Mouse (Mus musculus) neural tube, embryonic 11.5 days (tissue): Measurements from ENCODE around the gene Psmd6. TPM values are rescaled to one million over a fixed set of nuclear protein-coding genes. Genes with fewer than 3 reads are reported as not detected.

ENCODE experiments used
- ATAC-seq: fragments of 200-750 bp; cut with Nextera tagmentation; 2 replicates; pipeline ENCODE4 v1.8.0; 2017; ENCODE audit warnings: moderate number of reproducible peaks, mild to moderate bottlenecking, moderate TSS enrichment, moderate library complexity; ENCODE audit not compliant: insufficient read depth, low FRiP score, low TSS enrichment
- DNase-seq: peaks from one replicate; pipeline ENCODE4 v3.0.0-alpha.2; 2015; ENCODE audit warnings: low spot score
- H3K27ac ChIP-seq: fragments of 300-500 bp; sonication (generic); 2 replicates; pipeline ENCODE4 v1.5.1; 2014; ENCODE audit warnings: low read depth, mild to moderate bottlenecking, low read length
- H3K27me3 ChIP-seq: fragments of 300-500 bp; sonication (generic); 2 replicates; pipeline ENCODE4 v1.6.1; 2014; ENCODE audit warnings: mild to moderate bottlenecking, low read length, mixed read lengths; ENCODE audit not compliant: control insufficient read depth, insufficient read depth
- H3K36me3 ChIP-seq: fragments of 300-500 bp; sonication (generic); 2 replicates; pipeline ENCODE4 v1.6.1; 2014; ENCODE audit warnings: mild to moderate bottlenecking, low read length, moderate library complexity, mixed read lengths; ENCODE audit not compliant: control insufficient read depth, insufficient read depth
- H3K4me1 ChIP-seq: fragments of 300-500 bp; sonication (generic); 2 replicates; pipeline ENCODE4 v1.6.1; 2014; ENCODE audit warnings: low read length, mixed read lengths; ENCODE audit not compliant: control insufficient read depth, insufficient read depth
- H3K4me2 ChIP-seq: fragments of 300-500 bp; sonication (generic); 2 replicates; pipeline ENCODE4 v1.6.1; 2014; ENCODE audit warnings: low read depth, mild to moderate bottlenecking, moderate library complexity
- H3K4me3 ChIP-seq: fragments of 300-500 bp; sonication (generic); 2 replicates; pipeline ENCODE4 v1.5.1; 2014; ENCODE audit warnings: low read depth, low read length
- H3K9ac ChIP-seq: fragments of 300-500 bp; sonication (generic); 2 replicates; pipeline ENCODE4 v1.6.1; 2014; ENCODE audit warnings: mild to moderate bottlenecking, low read length
- H3K9me3 ChIP-seq: fragments of 300-500 bp; sonication (generic); 2 replicates; pipeline ENCODE4 v1.6.1; 2016; ENCODE audit warnings: low read length; ENCODE audit not compliant: control insufficient read depth
- WGBS: fragments of 180-500 bp; shearing (Covaris S2); extraction: QIAGEN DNeasy Blood & Tissue Kit; methylation state at CpG from one replicate; pipeline ENCODE4 v1.1.7; 2014; 5-methylcytosine and 5-hydroxymethylcytosine counted together
- polyA plus RNA-seq: library from polyadenylated mRNA; unstranded; fragments of >200 nt; fragmentation: Nextera tagmentation; extraction: Ambion mirVana; gene quantifications from 2 replicates; pipeline ENCODE4 v1.2.1, GENCODE M21; 2014

Psmd6 gene
- 309 and 319 TPM in 2 replicates for polyA plus RNA-seq

DNA sequence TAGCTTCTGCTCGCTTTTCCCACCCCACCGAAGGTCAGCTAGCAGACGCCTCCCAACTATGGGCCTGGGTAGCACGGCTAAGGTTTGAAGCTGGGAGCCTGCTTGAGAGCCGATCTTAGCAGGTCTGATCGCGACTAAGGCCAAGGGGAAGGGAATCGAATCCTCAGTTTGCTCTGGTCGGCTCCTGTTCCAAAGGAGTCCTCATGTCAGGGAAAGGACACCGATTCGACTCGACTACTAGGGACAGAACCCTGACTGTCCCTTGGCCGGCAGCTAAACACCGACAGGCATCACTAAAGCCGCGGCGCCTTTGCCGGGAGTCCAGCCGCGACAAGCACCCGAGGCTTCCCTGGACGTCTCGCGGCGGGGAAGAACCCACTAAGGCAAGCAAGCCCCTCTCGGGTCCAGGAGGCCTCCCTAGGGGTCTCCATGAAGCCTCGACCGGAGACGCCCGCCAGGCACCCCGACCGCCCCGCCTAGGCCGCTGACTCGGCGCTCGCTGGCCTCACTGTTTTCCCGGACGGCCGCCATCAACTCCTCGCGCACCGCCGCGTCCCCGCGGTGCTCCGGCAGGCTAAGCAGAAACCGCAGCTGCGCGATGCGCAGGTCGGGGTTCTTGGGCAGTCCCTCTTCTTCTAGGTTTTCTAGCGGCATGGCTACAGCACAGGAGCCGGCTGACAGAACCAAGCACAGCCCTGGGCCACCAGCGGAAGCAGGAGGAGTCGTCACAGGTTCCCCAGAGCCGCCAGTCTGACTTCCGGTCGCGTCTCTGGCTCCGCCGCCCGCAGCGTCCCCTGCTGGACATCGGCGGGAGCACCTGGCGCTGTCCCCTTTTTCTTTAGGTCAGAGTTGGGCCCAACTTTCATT is at the start of gene Psmd6:
Gene Psmd6, minus strand, starts transcription at position 755 of the 867 bp plus-strand sequence.
- H3K27ac ChIP-seq, result no peak within 1 kb of the TSS; the same call in 1 of the 2 replicates
- H3K9me3 ChIP-seq, result no peaks in the 10 kb centered on the region
- H3K36me3 ChIP-seq, result 0 out of 2 replicates have a peak, but pooled peaks cover 2% of the 10 kb centered on the region
- H3K4me1 ChIP-seq, result peaks cover 5% of the 10 kb centered on the region; the same call in 1 of the 2 replicates
- DNase-seq, result peak; percentile 90
- peak within 1 kb of the TSS; percentile 91 for H3K9ac ChIP-seq
- no peaks in the 10 kb centered on the region for H3K27me3 ChIP-seq
- WGBS, result 1% methylated on average over 68 of the region's 68 CpGs
- ATAC-seq, result peak; percentile 97
- H3K4me2 ChIP-seq, result peak within 1 kb of the TSS; percentile 66
- peak within 1 kb of the TSS; percentile 88 for H3K4me3 ChIP-seq

DNA sequence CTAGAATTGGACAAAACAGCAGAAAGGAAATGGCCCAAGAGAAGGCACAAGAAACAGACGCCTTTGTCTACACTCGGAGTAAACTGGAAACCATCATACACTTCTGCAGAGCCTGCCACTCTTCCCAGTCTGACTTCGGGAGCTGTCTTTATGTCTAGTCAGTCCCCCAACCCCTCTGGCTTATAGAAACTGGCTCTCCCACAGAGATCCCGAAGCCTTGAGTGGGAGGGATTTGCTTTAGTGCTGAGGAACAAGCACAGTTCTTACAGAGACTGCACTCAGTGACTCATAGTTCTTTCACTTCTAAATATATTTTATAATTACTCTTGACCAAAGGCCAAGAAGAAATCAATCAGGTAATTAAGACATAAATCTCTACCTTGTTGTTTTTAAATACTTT is 10.1 kb downstream of the Psmd6 start:
- 86% methylated on average over 4 of the region's 4 CpGs for WGBS
- Histone ChIP-seq H3K9ac (no peak overlapping the region), H3K27me3 (no peaks in the 10 kb centered on the region), H3K27ac (no peak overlapping the region), H3K36me3 (0 out of 2 replicates have a peak, but pooled peaks cover 6% of the 10 kb centered on the region), H3K4me3 (no peak overlapping the region), H3K9me3 (no peaks in the 10 kb centered on the region), H3K4me2 (no peak overlapping the region), H3K4me1 (no peaks in the 10 kb centered on the region)
- DNase-seq, result no peak
- ATAC-seq, result no peak

DNA sequence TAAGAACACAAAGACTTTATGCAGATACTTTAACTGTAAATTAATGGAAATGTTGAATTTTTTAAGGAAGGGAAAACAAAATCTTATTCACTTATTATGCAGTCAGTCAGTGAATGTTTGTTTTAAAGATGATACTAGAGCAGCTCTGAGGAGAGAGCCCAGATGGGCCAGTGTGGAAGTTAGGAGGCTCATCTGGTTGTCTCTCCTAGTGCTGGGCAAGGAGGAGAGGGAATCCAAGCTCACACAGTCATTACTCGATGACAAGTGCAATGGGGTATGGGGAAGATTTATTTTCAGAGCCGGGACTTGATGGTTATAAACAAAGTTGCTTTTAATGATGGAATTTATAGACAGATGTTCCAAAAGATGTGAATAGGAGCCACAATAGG is 15.9 kb downstream of the Psmd6 start:
- no peak overlapping the region for H3K4me3 ChIP-seq
- H3K27me3 ChIP-seq, result no peaks in the 10 kb centered on the region
- H3K4me1 ChIP-seq, result no peaks in the 10 kb centered on the region
- no peak overlapping the region for H3K27ac ChIP-seq
- H3K4me2 ChIP-seq, result no peak overlapping the region
- H3K9me3 ChIP-seq, result no peaks in the 10 kb centered on the region
- no peak for ATAC-seq
- no peak overlapping the region for H3K9ac ChIP-seq
- H3K36me3 ChIP-seq, result no peaks in the 10 kb centered on the region; the same call in 1 of the 2 replicates
- 59% methylated on average over 2 of the region's 2 CpGs for WGBS
- no peak for DNase-seq

DNA sequence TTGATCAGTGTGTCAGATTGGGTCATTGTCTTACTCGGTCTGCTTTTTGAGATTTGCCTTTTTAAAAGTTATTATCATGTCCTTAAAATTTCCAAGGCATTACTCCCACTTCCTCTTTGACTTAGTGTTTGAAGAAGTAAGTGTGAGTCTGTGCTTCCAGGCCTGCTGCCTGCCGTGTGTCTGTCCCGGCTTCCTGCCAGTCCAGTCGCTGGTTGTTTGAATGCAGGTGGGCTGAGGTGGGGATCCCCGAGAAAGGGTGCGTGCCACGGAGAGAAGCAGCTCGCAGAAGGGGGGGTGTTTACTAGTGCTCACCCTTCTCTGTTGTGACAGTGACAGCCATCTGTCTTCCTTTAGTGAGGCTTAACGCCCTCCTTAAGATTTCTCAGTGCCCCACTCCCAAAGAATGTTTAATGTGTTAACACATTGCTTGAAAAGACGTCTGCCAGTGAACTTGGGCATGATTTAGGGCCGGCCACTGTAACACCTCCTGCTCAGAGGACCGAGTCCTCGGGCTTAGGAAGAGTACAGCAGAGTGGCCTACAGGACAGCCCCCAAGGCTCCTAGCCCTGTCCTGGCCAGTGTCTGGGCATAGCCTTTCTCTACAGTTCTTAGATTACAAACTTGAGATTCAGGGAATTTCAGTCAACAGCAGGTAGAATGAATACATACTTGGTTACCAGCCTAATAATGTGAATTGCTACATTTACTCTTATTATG is 16.4 kb downstream of the Psmd6 start:
- Histone ChIP-seq H3K4me3 (no peak overlapping the region), H3K36me3 (no peaks in the 10 kb centered on the region; the same call in 1 of the 2 replicates), H3K27ac (no peak overlapping the region), H3K27me3 (no peaks in the 10 kb centered on the region), H3K4me2 (no peak overlapping the region), H3K9ac (no peak overlapping the region), H3K9me3 (no peaks in the 10 kb centered on the region), H3K4me1 (no peaks in the 10 kb centered on the region)
- DNase-seq (no peak), ATAC-seq (no peak)
- 63% methylated on average over 13 of the region's 13 CpGs for WGBS

DNA sequence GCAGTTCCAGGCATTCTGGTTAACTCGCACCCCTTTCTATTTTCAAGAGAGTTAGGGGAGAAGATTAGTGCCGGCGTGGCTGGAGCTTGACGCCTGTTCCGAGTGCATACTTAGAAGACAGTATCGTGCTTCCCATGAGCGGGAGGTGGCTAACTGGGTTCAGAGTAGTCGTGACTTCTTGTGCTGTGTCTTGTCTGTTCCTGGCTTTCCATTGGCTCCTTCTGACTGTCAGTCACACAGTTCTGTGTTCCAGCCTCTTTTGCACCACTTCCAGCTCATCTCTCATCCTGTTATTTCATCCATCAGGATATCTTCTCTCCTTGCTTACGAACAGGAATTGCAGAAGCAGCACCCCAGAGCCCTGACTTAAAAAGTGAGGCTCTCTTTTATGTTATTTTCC is 19.5 kb downstream of the Psmd6 start:
- H3K9ac ChIP-seq, result no peak overlapping the region
- no peak for DNase-seq
- 89% methylated on average over 9 of the region's 9 CpGs for WGBS
- no peak overlapping the region for H3K4me2 ChIP-seq
- H3K4me1 ChIP-seq, result no peaks in the 10 kb centered on the region
- ATAC-seq, result no peak
- H3K27ac ChIP-seq, result no peak overlapping the region
- H3K9me3 ChIP-seq, result no peaks in the 10 kb centered on the region
- H3K4me3 ChIP-seq, result no peak overlapping the region
- H3K27me3 ChIP-seq, result no peaks in the 10 kb centered on the region
- no peaks in the 10 kb centered on the region; the same call in 1 of the 2 replicates for H3K36me3 ChIP-seq

DNA sequence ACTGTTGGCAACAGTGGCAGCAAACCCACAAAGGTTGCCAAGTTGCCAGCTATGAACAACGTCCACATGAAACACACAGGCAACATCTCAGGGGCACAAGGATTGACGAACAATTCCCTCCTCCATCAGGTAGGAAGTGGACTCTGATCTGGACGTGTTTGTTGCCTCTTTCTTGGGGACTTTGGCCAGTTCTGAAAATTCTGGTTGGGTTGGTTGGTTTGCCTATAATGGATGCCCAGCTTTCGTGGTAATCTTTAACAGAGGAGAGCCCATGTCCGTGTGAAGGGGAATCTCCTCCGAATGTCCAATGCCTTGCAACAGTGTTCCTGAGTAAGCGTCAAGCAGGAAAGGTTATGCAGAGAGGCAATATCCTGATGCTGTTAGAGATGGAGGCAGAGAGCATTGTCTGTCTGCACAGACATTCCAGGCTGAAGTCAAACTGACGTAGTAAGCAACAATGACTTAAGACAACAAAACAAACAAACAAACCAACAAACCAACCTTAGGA is 20.0 kb downstream of the Psmd6 start:
- no peak overlapping the region for H3K9ac ChIP-seq
- no peak overlapping the region for H3K4me2 ChIP-seq
- no peak for ATAC-seq
- H3K36me3 ChIP-seq, result peaks cover 2% of the 10 kb centered on the region; the same call in 1 of the 2 replicates
- H3K27ac ChIP-seq, result no peak overlapping the region
- no peaks in the 10 kb centered on the region for H3K27me3 ChIP-seq
- no peaks in the 10 kb centered on the region for H3K4me1 ChIP-seq
- no peak for DNase-seq
- H3K4me3 ChIP-seq, result no peak overlapping the region
- no peaks in the 10 kb centered on the region for H3K9me3 ChIP-seq
- 93% methylated on average over 8 of the region's 8 CpGs for WGBS

DNA sequence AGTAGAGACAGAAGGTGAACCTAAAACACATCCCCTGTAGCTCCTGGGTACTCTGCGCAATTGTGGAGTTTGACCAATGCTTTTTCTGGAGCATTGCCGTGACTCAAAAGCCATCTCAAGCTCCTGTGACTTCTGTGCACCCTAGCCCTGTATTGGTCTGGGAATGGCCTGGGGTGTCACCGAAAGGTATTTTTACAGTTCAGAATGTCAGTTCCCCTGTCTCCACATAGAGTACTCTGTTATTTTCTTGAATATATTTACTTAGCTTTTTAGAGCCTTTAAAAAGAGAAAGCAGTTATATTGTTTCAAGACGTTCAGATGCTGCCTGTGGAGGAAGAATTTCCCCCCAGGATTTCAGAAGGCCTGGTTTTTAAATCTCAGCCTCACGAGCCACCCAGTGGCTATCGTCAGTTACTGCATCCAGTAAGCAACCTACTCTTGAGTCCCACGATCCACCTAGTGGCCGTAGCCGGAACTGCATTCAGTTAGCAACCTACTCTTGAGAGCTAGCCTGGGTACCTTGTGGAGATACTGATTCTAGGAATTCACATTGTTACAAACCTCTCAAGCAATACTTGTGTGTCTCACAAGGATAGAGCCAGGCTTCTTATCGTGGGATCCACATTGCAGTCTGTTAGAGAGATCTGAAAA is 22.3 kb downstream of the Psmd6 start:
- Histone ChIP-seq H3K27ac (no peak overlapping the region), H3K27me3 (no peaks in the 10 kb centered on the region), H3K36me3 (peaks cover 2% of the 10 kb centered on the region; the same call in 1 of the 2 replicates), H3K4me1 (no peaks in the 10 kb centered on the region), H3K9ac (no peak overlapping the region), H3K9me3 (no peaks in the 10 kb centered on the region), H3K4me3 (no peak overlapping the region), H3K4me2 (no peak overlapping the region)
- WGBS, result 28% methylated on average over 10 of the region's 10 CpGs
- DNase-seq (peak; percentile 88), ATAC-seq (peak; percentile 78)

DNA sequence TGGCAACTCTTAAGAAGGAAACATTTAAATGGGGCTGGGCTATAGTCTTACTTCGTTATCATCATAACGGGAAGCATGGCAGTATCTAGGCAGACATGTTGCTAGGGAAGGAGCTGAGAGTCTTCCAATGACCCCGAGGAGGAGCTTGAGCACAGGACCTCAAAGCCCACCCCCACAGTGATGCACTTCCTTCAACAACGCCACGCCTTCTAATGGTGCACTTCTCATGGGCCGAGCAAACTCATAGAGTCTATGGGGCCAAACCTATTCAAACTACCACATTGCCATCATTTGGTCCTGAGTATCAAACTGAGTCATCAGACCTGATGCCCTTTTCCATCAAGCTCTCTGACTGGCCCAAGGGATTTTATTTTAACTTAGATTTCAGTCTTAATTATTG is 30.2 kb downstream of the Psmd6 start:
- no peaks in the 10 kb centered on the region for H3K9me3 ChIP-seq
- H3K27me3 ChIP-seq, result no peaks in the 10 kb centered on the region
- WGBS, result 95% methylated on average over 6 of the region's 6 CpGs
- ATAC-seq (no peak), DNase-seq (no peak)
- H3K4me1 ChIP-seq, result no peaks in the 10 kb centered on the region
- no peaks in the 10 kb centered on the region for H3K36me3 ChIP-seq
- H3K27ac ChIP-seq, result no peak overlapping the region
- no peak overlapping the region for H3K4me2 ChIP-seq
- no peak overlapping the region for H3K4me3 ChIP-seq
- no peak overlapping the region for H3K9ac ChIP-seq
